Mouse (Mus musculus) spleen, adult 18-20 months (tissue): ENCODE data around the gene Shtn1.

Experiments used
- DNase-seq, 2 experiments: peaks; one replicate each; pipeline ENCODE4 v3.0.0; 2022; ENCODE audit warnings: mixed read lengths in 2 of 2

The Shtn1 gene

DNA sequence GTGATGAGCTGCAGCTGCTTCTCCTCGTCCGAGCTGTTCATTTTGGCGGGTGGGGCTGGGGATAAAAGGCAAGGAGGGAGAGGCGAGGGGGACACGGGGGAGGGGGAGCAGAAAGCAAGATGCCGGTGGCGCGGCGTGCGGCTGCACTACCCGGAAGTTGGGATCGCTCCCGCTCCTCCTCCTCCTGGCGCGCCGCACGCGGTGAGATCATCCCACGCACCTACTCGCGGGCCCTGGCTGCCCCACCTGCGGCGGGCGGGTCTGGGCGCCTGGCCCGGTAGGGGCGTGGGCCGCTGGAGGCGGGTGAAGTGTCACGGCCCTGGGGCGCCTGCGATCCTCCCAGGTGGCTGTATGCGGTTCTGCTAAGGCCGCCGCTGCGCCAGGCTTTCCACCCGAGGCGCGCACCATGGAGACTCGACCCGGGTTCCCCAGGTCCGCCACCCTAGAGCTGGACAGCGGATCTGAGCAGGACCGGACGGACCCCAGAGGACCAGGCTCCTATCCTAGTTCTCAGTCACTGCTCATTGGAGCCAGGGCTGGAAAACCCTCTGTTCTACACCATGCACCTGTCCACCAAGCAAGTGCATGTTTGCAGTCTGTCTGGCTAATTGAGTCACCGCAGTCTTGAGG is at the start of gene Shtn1:
Gene Shtn1 (minus strand): TSS at position 629 of the 630 bp plus-strand sequence.
- DNase-seq: peak in 1 of 2 experiments; percentile 5

DNA sequence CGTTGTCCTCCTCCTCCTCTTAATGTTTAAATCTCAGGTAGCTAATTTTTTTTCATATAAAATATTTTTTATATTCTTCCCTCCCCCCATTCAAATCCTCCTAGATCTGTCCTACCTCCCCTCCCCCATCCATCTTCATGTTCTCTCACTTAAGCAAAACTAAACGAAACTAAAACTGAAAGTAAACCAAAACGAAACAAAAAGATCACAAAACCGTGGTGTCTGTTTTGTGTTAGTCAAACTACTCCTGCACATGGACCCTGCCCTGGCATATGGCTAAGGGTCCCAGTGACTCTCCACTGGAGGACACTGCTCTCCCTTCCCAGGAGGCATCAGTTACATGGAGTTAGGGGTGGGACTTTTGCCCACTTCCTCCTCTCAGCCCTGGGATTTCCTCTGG is 38.3 kb upstream of the Shtn1 start:
- DNase-seq: no peak

DNA sequence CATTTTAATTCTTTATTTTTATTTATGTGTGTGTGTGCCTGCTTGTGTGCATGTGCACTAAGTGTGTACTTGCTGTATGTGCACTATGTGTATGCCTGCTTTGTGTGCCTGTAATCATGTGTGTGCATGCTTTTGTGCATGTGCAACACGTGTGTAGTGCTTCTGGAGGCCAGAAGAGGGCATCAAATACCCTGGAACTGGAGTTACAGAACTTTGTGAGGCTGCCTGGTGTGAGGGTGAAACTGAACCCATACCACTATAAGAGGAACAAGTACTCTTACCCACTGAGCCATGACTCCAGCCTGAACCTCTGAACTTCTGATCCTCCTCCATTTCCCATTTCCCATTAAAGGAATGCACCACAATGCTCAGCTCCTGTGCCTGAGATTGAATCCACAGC is 34.0 kb upstream of the Shtn1 start:
- no peak for DNase-seq

DNA sequence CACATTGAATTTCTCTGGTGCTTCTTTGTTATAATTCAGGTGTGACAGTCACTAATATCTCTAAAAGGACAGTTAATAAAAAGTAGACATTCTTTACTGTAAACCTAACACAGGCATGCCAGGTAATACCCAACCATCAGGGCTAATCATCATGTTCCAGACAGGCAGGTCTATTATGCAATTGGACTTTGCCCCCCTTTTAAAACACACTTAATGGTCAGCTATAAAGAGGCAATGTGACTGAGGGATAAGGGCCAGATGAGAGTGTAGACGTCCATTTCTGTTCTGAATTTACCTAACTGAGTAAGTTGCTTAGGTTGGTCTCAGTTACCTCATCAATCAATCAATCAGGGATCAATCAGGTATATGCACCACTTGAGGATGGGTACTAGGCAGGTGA is 22.4 kb upstream of the Shtn1 start:
- DNase-seq: no peak

DNA sequence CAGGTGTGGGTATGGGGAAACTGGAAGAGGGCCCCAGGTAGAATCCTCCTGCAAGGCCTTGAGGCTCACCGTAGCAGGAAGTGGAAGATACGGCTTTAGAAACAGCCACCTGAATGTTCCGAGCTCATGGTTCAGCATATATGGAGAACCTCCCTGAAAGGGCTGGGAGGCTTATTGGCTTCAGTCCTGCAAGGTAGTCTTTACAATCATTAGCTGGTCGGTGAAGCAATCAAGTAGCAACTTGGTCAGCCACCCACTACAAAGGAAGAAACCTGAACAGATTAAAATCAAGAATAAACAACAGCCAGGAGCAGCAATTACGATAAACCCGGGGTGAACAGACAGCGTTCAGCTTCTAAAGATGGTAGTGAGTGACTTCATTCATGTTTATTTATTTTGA is 16.4 kb upstream of the Shtn1 start:
- DNase-seq: no peak

DNA sequence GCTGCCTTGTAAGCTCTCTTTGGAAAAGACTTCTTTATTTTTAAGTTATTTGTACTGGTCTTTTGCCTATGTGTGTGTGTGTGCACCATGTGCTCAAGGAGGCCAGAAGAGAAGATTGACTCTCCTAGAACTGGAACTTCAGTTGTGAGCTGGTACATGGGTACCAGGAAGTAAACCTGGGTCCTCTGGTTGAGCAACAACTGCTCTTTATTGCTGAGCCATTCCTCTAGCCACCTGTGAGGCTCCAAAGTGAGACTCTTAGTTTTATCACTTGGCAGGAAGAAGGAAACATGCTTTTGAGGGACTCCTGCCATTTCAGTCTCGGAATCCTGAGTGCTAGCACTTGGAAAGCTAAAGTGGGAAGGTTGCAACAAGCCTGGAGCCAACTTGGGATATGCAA is 14.4 kb upstream of the Shtn1 start:
- DNase-seq: no peak

DNA sequence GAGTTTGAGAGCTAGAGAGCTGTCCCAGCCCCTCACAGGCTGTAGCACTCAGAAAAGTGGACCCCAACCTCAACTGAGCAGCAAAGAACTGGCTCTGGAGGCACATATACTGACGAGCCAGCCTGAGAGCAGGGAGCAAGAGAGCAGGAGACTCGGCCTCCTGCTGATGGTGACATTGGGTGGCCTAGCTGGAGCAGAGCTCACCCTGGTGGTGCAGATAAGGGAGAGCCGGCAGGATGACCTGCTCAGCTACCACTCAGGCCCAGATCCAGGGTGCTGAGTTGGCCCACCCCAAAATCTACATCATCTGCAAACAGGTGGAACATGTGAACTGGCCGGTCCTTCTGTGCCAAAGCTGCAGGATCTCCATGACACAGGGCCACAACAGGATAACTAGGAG is 8.4 kb upstream of the Shtn1 start:
- no peak for DNase-seq

DNA sequence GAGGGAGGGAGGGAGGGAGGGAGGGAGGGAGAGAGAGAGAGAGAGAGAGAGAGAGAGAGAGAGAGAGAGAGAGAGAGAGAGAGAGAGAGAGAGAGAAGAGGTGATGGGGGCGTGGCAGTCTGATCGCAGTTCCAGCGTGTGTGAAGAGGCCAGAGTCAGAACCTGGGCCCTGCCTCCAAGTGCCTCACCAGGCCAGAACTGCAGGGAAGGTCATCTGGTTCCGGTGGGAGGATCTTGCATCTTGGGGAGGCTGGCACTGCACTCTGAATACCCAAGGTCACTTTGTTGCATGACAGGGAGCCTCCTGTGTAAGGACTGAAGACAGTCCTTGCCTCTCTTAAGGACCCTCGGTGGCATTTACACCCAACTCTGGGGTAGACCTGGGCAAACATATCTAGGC is 231 bp upstream of the Shtn1 start:
- no peak for DNase-seq

DNA sequence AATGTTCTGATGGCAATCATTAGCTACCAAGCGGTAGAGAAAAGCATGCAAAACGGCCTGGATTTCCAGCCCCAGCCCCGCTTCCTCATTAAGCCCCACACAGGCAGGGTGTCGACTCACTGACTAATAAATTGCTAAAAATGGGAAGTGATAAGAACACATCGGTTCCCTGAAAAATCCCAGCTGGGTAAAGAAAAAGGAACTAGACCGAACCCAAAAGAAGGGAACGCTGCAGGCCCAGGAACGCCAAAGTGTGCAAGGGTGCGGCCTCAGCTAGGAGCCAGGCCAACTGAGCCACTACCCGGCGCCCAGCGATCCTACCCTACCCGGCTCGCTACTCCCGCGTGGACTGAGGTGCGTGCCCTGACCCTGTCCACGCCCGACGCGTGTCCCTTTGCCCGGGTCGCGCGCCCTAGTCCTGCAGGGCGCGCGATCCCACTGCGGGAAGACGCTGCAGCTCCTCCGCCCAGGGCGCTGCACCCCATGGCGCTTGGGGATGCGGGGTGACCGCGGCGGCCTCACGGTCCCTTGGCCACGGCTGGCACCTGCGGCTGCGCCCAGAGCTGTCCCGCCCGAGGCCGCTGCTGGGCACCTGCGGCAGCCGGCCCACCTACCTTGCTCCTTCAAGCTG is 944 bp downstream of the Shtn1 start:
- DNase-seq: no peak

DNA sequence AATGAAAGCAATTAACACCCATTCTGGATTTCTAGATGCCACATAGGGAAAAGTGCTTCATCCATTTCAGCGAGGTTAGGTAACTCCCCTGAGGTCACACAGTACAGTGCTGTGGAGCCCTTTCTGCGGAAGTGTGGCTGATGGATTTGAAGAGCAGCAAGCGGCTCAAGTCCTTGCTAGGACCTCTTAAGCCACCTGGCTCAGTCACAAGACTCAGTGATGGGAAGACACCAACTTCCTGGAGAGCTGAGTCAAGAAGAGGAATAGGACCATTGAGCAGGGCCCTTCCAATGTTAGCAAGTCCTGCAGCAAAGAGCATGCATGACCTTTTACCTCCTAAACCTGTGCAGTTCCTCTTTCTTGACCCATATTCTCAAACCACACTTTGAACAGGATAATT is 1.5 kb downstream of the Shtn1 start:
- DNase-seq: no peak

DNA sequence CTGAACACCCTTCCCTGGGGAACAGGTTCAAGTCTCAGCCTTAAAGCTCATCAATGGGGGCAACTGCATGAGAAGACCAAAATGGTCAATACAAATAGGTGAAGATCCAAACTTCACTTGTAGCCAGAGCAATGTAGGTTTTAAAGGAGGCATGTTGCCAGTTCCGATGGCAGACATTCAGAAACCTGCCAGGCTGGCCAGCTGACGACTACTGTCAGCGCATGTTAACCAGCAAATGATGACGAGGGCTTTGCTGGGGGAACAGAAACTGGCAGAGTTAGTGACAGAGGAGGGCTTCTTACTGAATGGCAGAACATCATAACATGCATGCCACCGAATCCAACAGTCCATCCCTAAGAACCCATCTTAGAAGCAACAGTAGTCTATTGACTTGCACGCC is 2.9 kb downstream of the Shtn1 start:
- no peak for DNase-seq

DNA sequence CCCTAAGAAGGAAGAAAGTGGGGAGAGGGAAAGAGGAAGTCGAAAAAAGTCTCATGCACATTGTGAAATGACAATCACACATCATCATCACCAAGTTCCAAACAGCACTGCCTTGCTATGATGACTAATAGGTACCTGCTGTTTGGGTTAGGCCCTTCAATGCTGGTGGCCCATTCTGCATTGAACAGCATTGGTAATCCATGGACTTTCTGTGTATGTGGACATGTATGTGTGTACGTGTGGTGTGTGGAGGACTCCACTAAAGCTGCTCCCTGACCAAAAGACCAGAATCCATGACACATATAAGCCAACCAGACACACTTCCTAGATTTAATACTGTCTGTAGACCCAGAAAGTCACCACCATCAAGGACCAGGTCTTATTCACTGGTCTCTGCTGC is 3.9 kb downstream of the Shtn1 start:
- no peak for DNase-seq

DNA sequence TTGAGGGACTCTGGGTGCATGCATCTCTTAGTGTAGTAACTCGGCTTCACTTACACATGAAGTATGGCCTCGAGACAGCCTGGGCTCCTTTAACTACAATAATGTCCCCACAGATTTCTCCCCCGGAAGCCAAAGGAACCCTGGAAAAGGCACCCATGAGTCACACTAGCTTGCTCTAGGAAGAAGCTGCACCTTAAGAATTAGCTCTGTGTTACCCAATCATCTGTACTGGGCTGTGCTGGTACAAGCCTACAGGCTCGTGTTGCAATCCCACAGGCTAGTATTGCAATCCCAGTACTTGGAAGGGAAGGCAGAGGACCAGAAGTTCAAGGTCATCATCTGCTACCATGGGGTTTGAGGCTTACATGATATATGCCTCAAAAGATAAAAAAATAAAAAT is 4.5 kb downstream of the Shtn1 start:
- no peak for DNase-seq

DNA sequence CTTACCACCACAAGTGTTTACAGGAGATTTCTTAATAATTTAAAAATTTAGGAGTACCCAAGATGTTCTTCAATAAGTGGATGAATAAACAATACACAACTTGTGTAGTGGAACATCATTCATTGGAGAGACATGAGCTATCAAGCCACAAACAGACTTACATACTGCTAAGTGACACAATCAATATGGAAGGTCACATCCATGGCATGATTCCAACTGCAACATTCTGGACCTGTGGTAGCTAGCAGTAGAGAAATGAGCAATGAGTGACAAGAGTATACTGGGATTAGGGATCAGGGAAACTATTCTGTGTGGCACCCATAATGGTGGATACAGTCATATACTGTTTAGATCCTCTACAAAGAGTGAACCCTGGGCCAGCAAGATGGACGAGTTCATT is 8.2 kb downstream of the Shtn1 start:
- DNase-seq: no peak

DNA sequence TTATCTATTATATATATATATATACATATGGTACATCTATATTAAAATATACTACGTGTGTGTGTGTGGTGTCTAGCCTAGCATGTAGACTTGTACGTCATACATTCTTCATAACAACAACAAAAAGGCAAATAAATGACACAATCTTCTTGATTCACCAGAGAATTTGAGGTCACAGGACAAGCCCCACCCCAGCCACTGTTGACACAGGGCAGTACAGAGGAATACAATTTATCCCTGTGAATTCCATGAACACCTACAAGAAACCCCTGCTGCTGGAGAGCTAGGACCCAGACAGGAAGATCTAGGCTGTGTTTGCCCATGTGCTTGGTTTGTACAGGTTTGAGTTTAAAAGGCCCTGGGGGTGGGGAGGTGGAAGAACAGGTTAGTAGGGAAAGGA is 9.2 kb downstream of the Shtn1 start:
- DNase-seq: no peak

DNA sequence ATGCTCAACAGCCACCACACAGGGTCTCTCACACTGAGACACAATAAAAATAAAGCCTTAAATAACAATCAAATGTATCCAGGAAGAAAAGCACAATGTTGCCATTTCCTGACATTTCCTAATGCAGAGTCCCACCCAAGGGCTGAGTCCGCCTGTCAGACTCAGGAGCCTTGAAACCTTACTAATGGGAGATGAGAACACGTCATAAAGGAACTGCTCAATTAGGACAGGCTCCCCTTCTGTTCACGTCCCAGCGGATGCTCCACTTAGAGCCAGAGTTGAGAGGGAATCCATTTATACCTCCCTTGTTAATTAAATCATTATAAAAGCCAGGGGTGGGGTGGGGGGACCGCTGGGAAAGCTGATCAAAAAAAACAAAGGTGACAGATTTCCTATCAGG is 9.8 kb downstream of the Shtn1 start:
- no peak for DNase-seq

DNA sequence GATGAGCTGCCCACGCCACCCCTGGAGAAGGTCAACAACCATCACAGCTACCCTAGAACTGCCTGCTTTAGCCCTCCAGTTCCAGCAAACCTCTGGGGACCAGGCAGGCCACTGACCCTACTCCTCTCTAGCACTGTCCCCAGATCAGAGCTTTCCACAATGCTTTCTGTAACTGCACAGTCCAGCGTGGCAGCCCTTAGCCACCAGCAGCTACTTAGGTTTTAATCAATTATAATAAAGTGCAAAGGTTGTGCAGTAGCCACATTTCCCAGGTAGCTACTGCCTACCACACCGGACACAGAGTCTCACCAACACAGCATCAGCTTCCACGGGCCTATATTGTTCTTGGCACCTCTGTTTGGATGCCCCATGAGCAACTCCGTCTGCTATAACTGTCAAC is 11.3 kb downstream of the Shtn1 start:
- no peak for DNase-seq

DNA sequence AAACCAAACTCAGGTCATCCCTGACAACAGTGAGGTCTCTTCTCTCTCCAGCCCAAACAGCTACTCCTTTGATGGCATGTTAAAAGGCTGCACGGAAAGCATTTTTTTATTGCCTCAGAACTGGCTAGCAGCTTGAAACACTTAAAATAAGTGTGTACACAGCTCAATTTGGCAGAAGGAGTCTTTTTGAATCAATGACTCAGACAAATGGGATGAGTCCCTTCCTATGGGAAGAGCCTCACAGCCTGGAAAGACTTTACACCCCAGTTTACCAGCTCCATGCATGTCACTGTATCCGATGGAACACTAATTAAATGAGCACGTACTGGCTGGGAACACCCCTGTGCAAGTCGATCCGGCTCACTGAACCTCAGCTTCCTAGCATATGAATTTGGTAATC is 12.3 kb downstream of the Shtn1 start:
- DNase-seq: no peak

DNA sequence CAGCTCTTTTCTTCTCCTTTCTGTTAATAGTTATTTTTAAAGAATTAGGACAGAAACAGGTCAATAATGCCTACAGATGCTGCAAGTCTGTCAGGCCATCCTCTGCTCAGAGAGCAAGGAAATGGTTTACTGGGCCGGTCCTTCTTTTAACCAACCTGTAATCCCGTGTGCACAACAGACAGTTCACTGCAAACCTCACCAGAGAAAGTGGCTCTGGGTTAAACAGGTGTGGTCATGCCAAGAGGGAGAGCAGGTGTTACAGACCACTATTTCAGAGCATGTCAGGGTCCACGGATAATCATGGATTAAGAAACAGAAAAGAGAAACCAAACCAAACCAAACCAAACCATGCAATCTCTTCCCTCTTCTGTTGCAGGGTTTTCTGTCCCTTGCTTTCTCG is 17.8 kb downstream of the Shtn1 start:
- no peak for DNase-seq

DNA sequence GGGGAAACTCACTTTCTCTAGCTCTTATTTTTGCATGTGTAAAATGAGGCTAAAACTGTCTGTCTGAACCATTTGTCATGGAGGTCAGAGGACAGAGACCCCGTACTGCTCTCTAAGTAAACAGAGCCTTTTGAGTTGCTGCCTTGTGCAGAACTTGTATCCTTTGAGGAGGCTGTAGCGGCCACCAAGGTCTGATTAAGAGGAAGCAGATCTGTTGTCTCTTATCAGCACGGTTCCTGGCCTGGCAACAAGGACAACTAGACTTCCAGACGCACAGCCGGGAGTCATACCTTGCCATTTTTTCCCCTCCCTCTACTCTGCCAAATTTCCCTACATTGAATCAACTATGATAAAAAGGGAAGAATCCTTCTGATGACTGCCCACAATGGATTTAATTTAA is 18.5 kb downstream of the Shtn1 start:
- no peak for DNase-seq

DNA sequence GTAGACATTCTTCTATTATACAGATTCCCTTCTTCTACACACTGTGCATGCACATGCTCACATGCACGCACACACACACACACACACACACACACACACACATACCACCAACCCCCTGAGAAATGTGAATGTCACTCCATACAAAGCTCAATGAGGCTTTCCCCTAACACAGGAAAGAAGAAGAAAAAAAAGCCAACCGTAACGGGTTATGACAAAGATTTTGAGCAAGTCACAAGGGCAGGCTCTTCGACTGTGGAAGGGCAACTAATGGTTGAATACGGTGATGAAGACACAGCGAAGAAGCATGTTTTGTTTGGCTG is 21.3 kb downstream of the Shtn1 start:
- no peak for DNase-seq

DNA sequence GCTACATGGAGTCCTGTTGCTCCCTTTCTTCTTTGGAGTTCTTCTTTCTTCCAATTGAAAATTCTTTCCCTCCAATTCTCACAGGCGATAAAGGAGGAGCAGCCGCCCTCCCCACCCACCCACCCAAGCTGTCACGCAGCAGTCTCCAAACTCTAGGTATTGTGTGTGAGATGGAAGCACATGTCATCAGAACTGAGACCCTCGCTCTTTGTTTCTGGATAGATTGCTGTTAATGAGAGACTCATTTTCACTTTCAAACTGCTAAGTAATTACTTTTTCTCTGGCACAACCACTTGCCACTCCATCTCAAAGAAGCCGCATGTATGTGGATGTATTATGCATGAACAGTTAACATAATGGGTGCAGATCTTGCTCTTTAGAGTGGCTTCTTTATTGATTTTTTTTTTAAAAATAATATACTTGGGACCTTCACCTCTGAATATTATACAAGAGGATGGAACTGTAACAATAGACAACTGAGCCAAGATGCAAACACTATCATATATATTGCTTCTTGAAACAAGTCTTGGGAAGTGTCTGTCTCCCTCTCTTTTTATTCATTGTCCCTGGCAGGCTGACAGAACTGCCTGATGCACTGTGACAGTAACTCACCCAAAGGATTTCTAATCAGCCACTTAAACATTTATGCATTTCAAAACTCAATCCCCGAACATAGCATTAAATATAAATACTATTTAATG is 21.8 kb downstream of the Shtn1 start:
- no peak for DNase-seq

DNA sequence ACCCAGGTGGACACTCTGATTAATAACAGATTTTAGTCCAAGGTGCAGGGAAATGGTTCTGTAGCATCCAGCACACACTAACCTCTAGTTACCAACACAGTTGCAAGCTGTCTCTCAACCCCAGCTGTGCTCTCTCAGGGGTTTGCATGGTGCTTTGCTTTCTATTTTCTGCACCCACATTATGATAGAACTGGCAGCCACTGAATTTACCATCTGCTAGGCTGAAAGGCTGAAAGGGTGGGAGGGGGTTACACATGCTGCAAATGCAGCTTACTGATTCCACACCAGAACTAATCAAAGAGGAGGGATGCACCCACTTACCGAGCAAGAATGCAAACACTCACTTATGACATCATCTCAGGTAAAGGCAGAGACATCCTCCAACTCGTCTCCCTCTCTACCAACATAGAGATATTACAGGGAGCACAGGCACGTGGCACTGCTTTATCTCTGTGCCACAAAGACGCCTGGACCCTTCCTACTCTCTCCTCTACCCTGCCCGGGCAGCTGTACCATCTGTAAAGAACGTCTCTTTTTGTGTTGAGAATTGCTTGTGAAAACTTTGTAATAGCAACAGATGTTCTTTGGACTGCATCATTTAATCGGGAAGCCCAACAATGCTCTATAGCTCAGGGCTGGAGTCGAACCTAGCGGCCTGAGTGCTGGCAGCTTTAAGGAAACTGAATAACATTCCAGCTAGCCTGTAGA is 23.0 kb downstream of the Shtn1 start:
- no peak for DNase-seq

DNA sequence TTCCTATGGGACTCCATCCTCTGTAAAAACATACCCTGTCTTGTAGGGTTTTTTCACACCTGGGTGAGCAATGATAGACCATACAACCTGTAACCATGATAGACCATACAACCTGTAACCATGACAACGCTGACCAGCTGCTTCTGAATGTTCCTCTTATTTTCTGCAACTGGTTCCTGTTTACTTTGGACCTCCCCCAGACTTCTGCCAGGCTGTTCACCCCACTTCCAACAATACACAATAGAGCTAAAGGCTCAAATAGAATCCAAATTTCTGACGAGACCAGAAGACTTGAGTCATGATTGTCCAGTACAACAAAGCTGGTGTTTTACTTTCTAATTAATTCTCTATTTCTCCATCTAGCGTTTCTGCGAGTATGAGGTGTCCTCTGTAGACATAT is 23.8 kb downstream of the Shtn1 start:
- DNase-seq: no peak
